8 mouse cellular contexts compared by ENCODE assay signal in genomic region chr3:127788919-127789318, GRCm38 (mm10). TPM values are rescaled to one million over a fixed set of nuclear protein-coding genes. Genes with fewer than 3 reads are reported as not detected.
A peak's percentile ranks its signal among the peaks of the same experiment; 100 is the strongest.
DNase-seq lines count a peak whose midpoint lies in the region; ATAC-seq and TF ChIP-seq lines count a peak whose summit lies in the region.

No protein-coding gene starts in this region.

- no peaks in the 10 kb centered on the region for H3K9me3 ChIP-seq in forebrain, embryonic 12.5 days
- no peaks in the 10 kb centered on the region for H3K9me3 ChIP-seq in intestine, embryonic 16.5 days (ENCODE audit: control insufficient read depth, low read length)
- H3K9me3 ChIP-seq in midbrain, postnatal 0 days (ENCODE audit: low read length), result no peaks in the 10 kb centered on the region

- peaks cover 21% of the 10 kb centered on the region for H3K4me1 ChIP-seq in forebrain, embryonic 12.5 days
- peaks cover 6% of the 10 kb centered on the region; the same call in 1 of the 2 replicates for H3K4me1 ChIP-seq in intestine, embryonic 16.5 days (ENCODE audit: control insufficient read depth, insufficient read depth, low read length)
- H3K4me1 ChIP-seq in midbrain, postnatal 0 days (ENCODE audit: insufficient read depth, low read length), result peaks cover 10% of the 10 kb centered on the region; the same call in 1 of the 2 replicates

- no peak overlapping the region for H3K9ac ChIP-seq in forebrain, embryonic 12.5 days
- H3K9ac ChIP-seq in intestine, embryonic 16.5 days (ENCODE audit: low read depth, low read length), result peak overlapping the region; percentile 81
- H3K9ac ChIP-seq in midbrain, postnatal 0 days (replicated peaks; ENCODE audit: low read length, poor library complexity, severe bottlenecking), result no peak overlapping the region

- no peaks in the 10 kb centered on the region for H3K36me3 ChIP-seq in forebrain, embryonic 12.5 days (replicated peaks)
- H3K36me3 ChIP-seq in intestine, embryonic 16.5 days (ENCODE audit: control insufficient read depth, insufficient read depth, low read length), result no peaks in the 10 kb centered on the region
- H3K36me3 ChIP-seq in midbrain, postnatal 0 days (ENCODE audit: insufficient read depth, low read length), result no peaks in the 10 kb centered on the region

- TF ChIP-seq CTCF in layer of hippocampus, adult 2 months (conservative IDR thresholded peaks at IDR 0.05), result no peak
- TF ChIP-seq CTCF in midbrain, postnatal 0 days (IDR thresholded peaks at IDR 0.05), result no peak

- H3K27me3 ChIP-seq in forebrain, embryonic 12.5 days, result peaks cover 54% of the 10 kb centered on the region
- H3K27me3 ChIP-seq in intestine, embryonic 16.5 days (replicated peaks; ENCODE audit: control insufficient read depth, insufficient read depth, low read length), result no peaks in the 10 kb centered on the region
- peaks cover 14% of the 10 kb centered on the region for H3K27me3 ChIP-seq in midbrain, postnatal 0 days (ENCODE audit: insufficient read depth, low read length)

- peak overlapping the region; percentile 95 for H3K4me2 ChIP-seq in forebrain, embryonic 12.5 days
- H3K4me2 ChIP-seq in intestine, embryonic 16.5 days (ENCODE audit: low read depth, low read length), result peak overlapping the region; percentile 90; the same call in 1 of the 2 replicates
- H3K4me2 ChIP-seq in midbrain, postnatal 0 days (ENCODE audit: low read depth, low read length, poor library complexity, severe bottlenecking), result peak overlapping the region; percentile 99; the same call in 1 of the 2 replicates

- ATAC-seq in forebrain, embryonic 12.5 days (ENCODE audit: low FRiP score), result no peak
- peak; percentile 74 for ATAC-seq in intestine, embryonic 16.5 days
- no peak for ATAC-seq in midbrain, postnatal 0 days (ENCODE audit: low FRiP score)
- ATAC-seq in inflammation-experienced regulatory T-cells, adult 6 months, result no peak

- H3K4me3 ChIP-seq in layer of hippocampus, adult 2 months, result peak overlapping the region; percentile 57
- H3K4me3 ChIP-seq in forebrain, embryonic 12.5 days (replicated peaks), result peak overlapping the region; percentile 57
- peak overlapping the region; percentile 77 for H3K4me3 ChIP-seq in intestine, embryonic 16.5 days (ENCODE audit: low read length)
- 0 out of 2 replicates have a peak overlapping the region, but pooled peaks have one; percentile 55 for H3K4me3 ChIP-seq in midbrain, postnatal 0 days (ENCODE audit: low read depth, low read length)

- 18% methylated on average over 8 of the region's 8 CpGs for WGBS in forebrain, embryonic 12.5 days
- 24% methylated on average over 8 of the region's 8 CpGs for WGBS in intestine, embryonic 16.5 days
- 21% methylated on average over 8 of the region's 8 CpGs for WGBS in midbrain, postnatal 0 days

- peak overlapping the region; percentile 81; the same call in 1 of the 2 replicates for H3K27ac ChIP-seq in layer of hippocampus, adult 2 months
- H3K27ac ChIP-seq in forebrain, embryonic 12.5 days, result no peak overlapping the region
- peak overlapping the region; percentile 78 for H3K27ac ChIP-seq in intestine, embryonic 16.5 days (ENCODE audit: low read length)
- no peak overlapping the region for H3K27ac ChIP-seq in midbrain, postnatal 0 days (ENCODE audit: low read depth, low read length)

- no peak for DNase-seq in layer of hippocampus, adult 2 months (ENCODE audit: low spot score in 2 of 2)
- DNase-seq in layer of hippocampus, postnatal 25 days (ENCODE audit: extremely low spot score in 1 of 2, low spot score in 1 of 2), result no peak
- DNase-seq in midbrain, postnatal 0 days (ENCODE audit: low spot score), result no peak
- no peak for DNase-seq in T-cell, adult 2 months (ENCODE audit: low spot score)
- DNase-seq in frontal cortex, postnatal 10 days (ENCODE audit: low spot score in 2 of 2), result no peak

RNA-seq across cellular contexts. Expression of gene Tifa, which starts 0.7 kb away (rescaled TPM):
- total RNA-seq in layer of hippocampus, adult 2 months (2021), result 1 to 10 TPM; 6.2 to 6.9 TPM
- total RNA-seq in layer of hippocampus, postnatal 25 days (2021), result 1 to 10 TPM; 6.3 to 6.5 TPM
- 3.8 and 4.2 TPM in 2 replicates for polyA plus RNA-seq in forebrain, embryonic 12.5 days (2016; fragmentation: Nextera tagmentation; extraction: Ambion mirVana)
- 27.4 and 35.2 TPM in 2 replicates for polyA plus RNA-seq in intestine, embryonic 16.5 days (2015; fragmentation: Nextera tagmentation; extraction: Ambion mirVana)
- total RNA-seq in midbrain, postnatal 0 days (2014; rRNA removed), result 1.4 and 2.6 TPM in 2 replicates
- 2.6 and 2.9 TPM in 2 replicates for polyA plus RNA-seq in midbrain, postnatal 0 days (2015; fragmentation: Nextera tagmentation; extraction: Ambion mirVana)
- polyA plus RNA-seq in inflammation-experienced regulatory T-cells, adult 6 months (2017; shearing (Covaris generic)), result 1 to 10 TPM in 1 of 3 experiments, under 1 TPM in 1, not detected in 1; 0.88 to 1.5 TPM

RNA-seq across cellular contexts. Expression of gene Alpk1, which starts 8.6 kb away (rescaled TPM):
- 10 to 100 TPM in 1 of 2 experiments, 1 to 10 TPM in 1; 10.0 to 11.0 TPM for total RNA-seq in layer of hippocampus, adult 2 months (2021)
- 1 to 10 TPM; 6.7 to 9.6 TPM for total RNA-seq in layer of hippocampus, postnatal 25 days (2021)
- polyA plus RNA-seq in forebrain, embryonic 12.5 days (2016; fragmentation: Nextera tagmentation; extraction: Ambion mirVana), result 1.6 and 2.2 TPM in 2 replicates
- polyA plus RNA-seq in intestine, embryonic 16.5 days (2015; fragmentation: Nextera tagmentation; extraction: Ambion mirVana), result 1.6 and 2.5 TPM in 2 replicates
- total RNA-seq in midbrain, postnatal 0 days (2014; rRNA removed), result 0.60 and 0.99 TPM in 2 replicates
- 0.20 and 0.25 TPM in 2 replicates for polyA plus RNA-seq in midbrain, postnatal 0 days (2015; fragmentation: Nextera tagmentation; extraction: Ambion mirVana)
- polyA plus RNA-seq in inflammation-experienced regulatory T-cells, adult 6 months (2017; shearing (Covaris generic)), result under 1 TPM in 2 of 3 experiments, not detected in 1; 0.55 to 0.57 TPM

RNA-seq across cellular contexts. Expression of gene Ap1ar, which starts 48.4 kb away (rescaled TPM):
- 10 to 100 TPM; 77.9 to 83.1 TPM for total RNA-seq in layer of hippocampus, adult 2 months (2021)
- 10 to 100 TPM; 74.9 to 77.4 TPM for total RNA-seq in layer of hippocampus, postnatal 25 days (2021)
- 74.2 and 80.9 TPM in 2 replicates for polyA plus RNA-seq in forebrain, embryonic 12.5 days (2016; fragmentation: Nextera tagmentation; extraction: Ambion mirVana)
- 87.4 and 101 TPM in 2 replicates for polyA plus RNA-seq in intestine, embryonic 16.5 days (2015; fragmentation: Nextera tagmentation; extraction: Ambion mirVana)
- 111 and 119 TPM in 2 replicates for total RNA-seq in midbrain, postnatal 0 days (2014; rRNA removed)
- 71.2 and 78.6 TPM in 2 replicates for polyA plus RNA-seq in midbrain, postnatal 0 days (2015; fragmentation: Nextera tagmentation; extraction: Ambion mirVana)
- 10 to 100 TPM; 22.7 to 25.8 (median 24.0) TPM for polyA plus RNA-seq in inflammation-experienced regulatory T-cells, adult 6 months (2017; shearing (Covaris generic))

Comparison
In these comparisons a context has a peak if more than half of its experiments do, and no peak if none do; other contexts are left out.
1. H3K27ac ChIP-seq: peak in layer of hippocampus, adult 2 months (single experiment) and intestine, embryonic 16.5 days (single experiment); none in forebrain, embryonic 12.5 days (single experiment) and midbrain, postnatal 0 days (single experiment).
2. Peak in every context shown above with its lines, with median percentiles within 50 percentile points of each other: H3K4me3 ChIP-seq and H3K4me2 ChIP-seq.